Mouse (Mus musculus) cerebellum, adult 2 months (tissue): Measurements from ENCODE around the gene Aplp1.

Experiments
- CTCF ChIP-seq: fragments of 200-500 bp; IDR thresholded peaks from 2 replicates; pipeline ENCODE4 v1.5.1; 2011; ENCODE audit warnings: low read depth, mild to moderate bottlenecking, control low read depth, low read length, moderate library complexity, borderline replicate concordance; ENCODE audit not compliant: insufficient read depth
- POLR2A ChIP-seq: fragments of 200-500 bp; IDR thresholded peaks from 2 replicates; pipeline ENCODE4 v1.6.1; 2011; ENCODE audit warnings: low read length, control low read depth, borderline replicate concordance; ENCODE audit not compliant: insufficient read depth

GRCm38 (mm10) chr7:30463996-30464395, 18.7 kb upstream of the Aplp1 start:
- no peak for TF ChIP-seq CTCF
- no peak for TF ChIP-seq POLR2A
